In the genomic region with DNA sequence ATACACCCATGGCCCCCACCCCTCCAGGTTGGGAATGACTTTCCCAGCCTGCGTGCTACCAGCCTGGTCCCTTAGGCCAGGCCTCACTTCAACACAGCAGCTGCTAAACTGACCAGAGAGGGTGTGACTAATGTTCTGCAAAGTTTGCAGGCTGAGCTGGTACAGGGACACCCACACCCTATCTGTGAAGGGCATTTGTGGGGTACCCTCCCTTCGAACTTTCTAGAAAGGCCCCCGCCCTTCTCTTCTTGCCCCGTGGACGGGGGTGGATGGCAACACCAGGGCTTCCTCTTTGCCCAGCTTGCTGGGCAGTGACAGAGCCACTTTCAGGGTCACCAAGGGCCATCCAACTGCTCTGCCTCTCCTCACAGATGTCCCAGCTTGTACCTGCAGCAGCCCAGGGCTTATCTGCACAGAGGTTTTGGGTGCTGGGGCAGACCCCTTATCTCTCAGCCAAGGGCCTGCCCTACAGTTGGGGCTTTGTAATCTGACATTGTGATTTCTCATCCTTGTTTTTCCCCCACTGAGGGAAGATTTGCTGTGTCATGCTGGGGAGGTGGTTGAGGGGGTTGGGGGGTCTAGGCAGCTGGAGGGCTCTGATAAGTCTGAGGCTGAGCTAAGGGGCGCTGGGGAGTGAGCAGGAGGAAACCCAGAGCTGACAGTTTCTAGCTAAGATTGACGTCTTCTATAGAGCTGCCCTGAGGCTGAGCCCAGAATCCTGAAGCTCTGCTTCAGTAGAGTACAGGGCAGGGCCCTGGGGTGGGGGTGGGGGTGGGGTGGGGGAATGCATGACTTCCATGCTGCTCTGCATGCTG, we compare ENCODE assay signal across 12 mouse cellular contexts. TPM values are rescaled to one million over a fixed set of nuclear protein-coding genes. Genes with fewer than 3 reads are reported as not detected.
DNase-seq lines count a peak whose midpoint lies in the region; ATAC-seq lines count a peak whose summit lies in the region.
"Had no signal": no experiment of that assay in that cellular context is flagged by ENCODE, and none has a peak within 500 bp of the region (broad histone marks: within the 10 kb centered on the region; RNA-seq: fewer than 3 reads in every experiment).

No protein-coding gene starts in this region.

- H3K27ac ChIP-seq in limb, embryonic 12.5 days: no peak overlapping the region
- no peak overlapping the region for H3K27ac ChIP-seq in limb, embryonic 10.5 days
- H3K27ac ChIP-seq: embryonic facial prominence, embryonic 15.5 days had no signal

- H3K4me2 ChIP-seq in limb, embryonic 12.5 days: no peak overlapping the region
- H3K4me2 ChIP-seq: embryonic facial prominence, embryonic 15.5 days had no signal

- 78% methylated on average over 7 of the region's 7 CpGs for WGBS in limb, embryonic 12.5 days
- WGBS in limb, embryonic 10.5 days: 77% methylated on average over 7 of the region's 7 CpGs

- no peak overlapping the region for H3K4me3 ChIP-seq in limb, embryonic 12.5 days (replicated peaks)
- no peak overlapping the region for H3K4me3 ChIP-seq in limb, embryonic 10.5 days
- H3K4me3 ChIP-seq: embryonic facial prominence, embryonic 15.5 days had no signal

- 0 out of 2 replicates have a peak, but pooled peaks cover 3% of the 10 kb centered on the region for H3K9me3 ChIP-seq in limb, embryonic 12.5 days
- no peaks in the 10 kb centered on the region for H3K9me3 ChIP-seq in limb, embryonic 10.5 days (replicated peaks)
- H3K9me3 ChIP-seq: embryonic facial prominence, embryonic 15.5 days had no signal

- H3K27me3 ChIP-seq in limb, embryonic 12.5 days: peaks cover 19% of the 10 kb centered on the region; the same call in 1 of the 2 replicates
- peaks cover 12% of the 10 kb centered on the region; the same call in 1 of the 2 replicates for H3K27me3 ChIP-seq in limb, embryonic 10.5 days (ENCODE audit: low read depth, poor library complexity, severe bottlenecking)

- peak; percentile 66; the same call in 1 of the 2 replicates for ATAC-seq in limb, embryonic 12.5 days (ENCODE audit: insufficient number of reproducible peaks, insufficient read depth, low FRiP score, low TSS enrichment, low read depth)
- ATAC-seq in erythroblast, adult 5-6 weeks (replicated peaks; ENCODE audit: low FRiP score, poor library complexity, severe bottlenecking): peak; percentile 30
- peak; percentile 59 for ATAC-seq in megakaryocyte, adult 5-6 weeks (ENCODE audit: poor library complexity, severe bottlenecking)
- ATAC-seq: lung, postnatal 0 days had no signal

- H3K9ac ChIP-seq in limb, embryonic 12.5 days (replicated peaks): 0 out of 2 replicates have a peak overlapping the region, but pooled peaks have one; percentile 37
- H3K9ac ChIP-seq: embryonic facial prominence, embryonic 15.5 days had no signal

- peaks cover 6% of the 10 kb centered on the region for H3K4me1 ChIP-seq in limb, embryonic 12.5 days (replicated peaks)
- H3K4me1 ChIP-seq in limb, embryonic 10.5 days: peaks cover 16% of the 10 kb centered on the region
- H3K4me1 ChIP-seq: embryonic facial prominence, embryonic 15.5 days had no signal

- H3K36me3 ChIP-seq in limb, embryonic 12.5 days: no peaks in the 10 kb centered on the region
- no peaks in the 10 kb centered on the region for H3K36me3 ChIP-seq in limb, embryonic 10.5 days
- H3K36me3 ChIP-seq: embryonic facial prominence, embryonic 15.5 days had no signal

- DNase-seq in limb, embryonic 10.5 days (ENCODE audit: low spot score): no peak
- DNase-seq in MEL-GATA-1-ER (ENCODE audit: extremely low read depth, low read depth): peak; percentile 99
- no peak for DNase-seq in embryo, embryonic 11 days
- no peak for DNase-seq in frontal cortex, adult 2 months (ENCODE audit: extremely low spot score in 1 of 2, low spot score in 1 of 2)
- DNase-seq: gastrocnemius, postnatal 36 days; kidney, postnatal 4 days had no signal

RNA-seq across cellular contexts. Expression of gene Gtf3c5, which starts 14.4 kb away (rescaled TPM):
- 56.7 and 59.1 TPM in 2 replicates for polyA plus RNA-seq in limb, embryonic 12.5 days (2016; fragmentation: Nextera tagmentation; extraction: Ambion mirVana)
- 69.9 and 71.6 TPM in 2 replicates for polyA plus RNA-seq in limb, embryonic 10.5 days (2016; fragmentation: Nextera tagmentation; extraction: Ambion mirVana)
- 4.0 and 6.3 TPM in 2 replicates for total RNA-seq in erythroblast, adult 5-6 weeks (2015; ENCODE audit: low replicate concordance)
- 2.8 and 2.9 TPM in 2 replicates for total RNA-seq in erythroblast, adult 5-6 weeks (2017; ENCODE audit: low replicate concordance)
- total RNA-seq in megakaryocyte, adult 5-6 weeks (2015): 12.2 and 15.2 TPM in 2 replicates
- total RNA-seq in megakaryocyte, adult 5-6 weeks (2017): 10.3 and 13.7 TPM in 2 replicates
- 21.8 and 23.8 TPM in 2 replicates for polyA plus RNA-seq in frontal cortex, adult 2 months (2012; rRNA removed)

RNA-seq across cellular contexts. Expression of gene Gfi1b, which starts 23.8 kb away (rescaled TPM):
- polyA plus RNA-seq in limb, embryonic 12.5 days (2016; fragmentation: Nextera tagmentation; extraction: Ambion mirVana): 0.55 and 2.2 TPM in 2 replicates
- polyA plus RNA-seq in limb, embryonic 10.5 days (2016; fragmentation: Nextera tagmentation; extraction: Ambion mirVana): 3.5 and 4.2 TPM in 2 replicates
- total RNA-seq in erythroblast, adult 5-6 weeks (2015; ENCODE audit: low replicate concordance): 45.9 and 46.2 TPM in 2 replicates
- 26.5 and 53.9 TPM in 2 replicates for total RNA-seq in erythroblast, adult 5-6 weeks (2017; ENCODE audit: low replicate concordance)
- 2.9 and 7.4 TPM in 2 replicates for total RNA-seq in megakaryocyte, adult 5-6 weeks (2015)
- 6.1 and 7.8 TPM in 2 replicates for total RNA-seq in megakaryocyte, adult 5-6 weeks (2017)
- 0.08 TPM in 1 of 2 replicates, not detected in the other for polyA plus RNA-seq in frontal cortex, adult 2 months (2012; rRNA removed)
- total RNA-seq: gastrocnemius, postnatal 36 days had no signal
- polyA plus RNA-seq: embryonic facial prominence, embryonic 15.5 days had no signal

RNA-seq across cellular contexts. Expression of gene Cel, which starts 34.7 kb away (rescaled TPM):
- not detected in 2 replicates for polyA plus RNA-seq in limb, embryonic 12.5 days (2016; fragmentation: Nextera tagmentation; extraction: Ambion mirVana)
- not detected in 2 replicates for polyA plus RNA-seq in limb, embryonic 10.5 days (2016; fragmentation: Nextera tagmentation; extraction: Ambion mirVana)
- total RNA-seq in erythroblast, adult 5-6 weeks (2015; ENCODE audit: low replicate concordance): not detected in 2 replicates
- total RNA-seq in erythroblast, adult 5-6 weeks (2017; ENCODE audit: low replicate concordance): not detected in 2 replicates
- not detected in 2 replicates for total RNA-seq in megakaryocyte, adult 5-6 weeks (2015)
- total RNA-seq in megakaryocyte, adult 5-6 weeks (2017): not detected in 2 replicates
- 0.10 TPM in 1 of 2 replicates, not detected in the other for polyA plus RNA-seq in frontal cortex, adult 2 months (2012; rRNA removed)
- total RNA-seq: gastrocnemius, postnatal 36 days; neutrophil, adult 5-6 weeks had no signal
- polyA plus RNA-seq: lung, postnatal 0 days had no signal

RNA-seq across cellular contexts. Expression of gene Tsc1, which starts 43.1 kb away (rescaled TPM):
- polyA plus RNA-seq in limb, embryonic 12.5 days (2016; fragmentation: Nextera tagmentation; extraction: Ambion mirVana): 24.9 and 25.4 TPM in 2 replicates
- 24.2 and 26.9 TPM in 2 replicates for polyA plus RNA-seq in limb, embryonic 10.5 days (2016; fragmentation: Nextera tagmentation; extraction: Ambion mirVana)
- total RNA-seq in erythroblast, adult 5-6 weeks (2015; ENCODE audit: low replicate concordance): 26.3 and 27.9 TPM in 2 replicates
- 31.6 and 53.1 TPM in 2 replicates for total RNA-seq in erythroblast, adult 5-6 weeks (2017; ENCODE audit: low replicate concordance)
- total RNA-seq in megakaryocyte, adult 5-6 weeks (2015): 8.9 and 10.9 TPM in 2 replicates
- total RNA-seq in megakaryocyte, adult 5-6 weeks (2017): 11.7 and 12.9 TPM in 2 replicates
- 31.0 and 33.7 TPM in 2 replicates for polyA plus RNA-seq in frontal cortex, adult 2 months (2012; rRNA removed)
